Mouse (Mus musculus): ENCODE measurements around the gene Ank2.
"Not testable (repeated sequence)": the region's sequence is repeated elsewhere in the genome, so short reads cannot be mapped to it uniquely, and the experiment has no call there.

GRCm38 (mm10) chr3:127400468-127400867, 98.7 kb downstream of the Ank2 start:
- not testable (repeated sequence) for TF ChIP-seq POLR2A (IDR thresholded peaks at IDR 0.05; ENCODE audit: low read depth, low read length); CTCF (conservative IDR thresholded peaks at IDR 0.05; ENCODE audit: insufficient read depth, insufficient read length, low read depth, low read length)

Measured in kidney, adult 2 months (tissue).